Mouse (Mus musculus): ENCODE results near the gene Slc25a30. TPM values are rescaled to one million over a fixed set of nuclear protein-coding genes. Genes with fewer than 3 reads are reported as not detected.

Gene Slc25a30
- polyA plus RNA-seq, 1 experiment from 2014 or later, result 8.1 TPM

DNA sequence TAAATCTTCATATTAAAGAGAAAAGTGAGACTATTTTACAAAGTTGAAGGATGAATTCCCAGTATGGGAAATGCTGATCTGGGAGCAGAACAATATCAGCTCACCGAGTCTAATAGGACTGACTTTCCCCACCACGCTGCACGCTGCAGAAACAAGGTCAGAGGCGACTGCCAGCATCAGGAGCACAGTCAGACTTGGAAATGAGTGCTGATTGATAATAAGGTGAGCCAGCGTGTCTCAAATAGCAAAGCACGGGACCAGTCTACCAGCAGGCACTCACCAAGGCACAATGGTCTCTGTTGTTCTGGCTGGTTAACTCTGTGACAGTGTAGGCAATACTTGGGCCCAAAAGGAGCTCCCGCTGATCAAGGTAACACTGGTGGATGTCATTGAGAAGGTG lies 54.2 kb downstream of the Slc25a30 start:
- WGBS, result 93% methylated on average over 7 of the region's 7 CpGs

DNA sequence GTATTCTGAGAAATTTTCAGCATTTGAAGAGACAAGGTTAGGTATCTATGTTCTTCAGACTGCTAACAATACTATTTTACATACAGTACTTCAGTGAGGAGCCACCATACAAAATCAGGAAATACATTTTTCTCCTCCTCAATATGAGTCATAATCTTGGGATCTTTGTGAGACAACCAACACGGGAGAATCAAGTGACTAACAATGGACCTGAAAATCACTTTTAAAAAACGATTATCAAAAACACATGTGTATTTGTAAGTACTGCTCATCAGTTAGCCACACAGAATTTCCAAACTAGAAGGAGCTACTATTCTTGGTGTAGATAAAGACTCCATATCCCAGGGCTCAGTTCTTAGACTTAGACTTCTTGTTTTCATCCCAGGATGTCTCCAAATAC lies 55.5 kb downstream of the Slc25a30 start:
- H3K9ac ChIP-seq (replicated peaks), result no peak overlapping the region
- H3K27ac ChIP-seq (replicated peaks), result no peak overlapping the region
- no peaks in the 10 kb centered on the region for H3K4me1 ChIP-seq
- H3K4me2 ChIP-seq, result no peak overlapping the region
- peaks cover 69% of the 10 kb centered on the region for H3K36me3 ChIP-seq
- ATAC-seq (ENCODE audit: low FRiP score), result no peak
- H3K9me3 ChIP-seq (replicated peaks), result no peaks in the 10 kb centered on the region
- H3K4me3 ChIP-seq (replicated peaks), result no peak overlapping the region
- H3K27me3 ChIP-seq (replicated peaks), result no peaks in the 10 kb centered on the region
- 88% methylated on average over 2 of the region's 2 CpGs for WGBS

More for the DNA sequence above, 54.2 kb downstream of the Slc25a30 start:
- Histone ChIP-seq H3K4me1 (no peaks in the 10 kb centered on the region), H3K9ac (replicated peaks) (no peak overlapping the region), H3K27me3 (replicated peaks) (no peaks in the 10 kb centered on the region), H3K27ac (replicated peaks) (no peak overlapping the region), H3K4me2 (no peak overlapping the region), H3K4me3 (replicated peaks) (no peak overlapping the region), H3K9me3 (replicated peaks) (no peaks in the 10 kb centered on the region), H3K36me3 (peaks cover 72% of the 10 kb centered on the region)
- ATAC-seq (ENCODE audit: low FRiP score), result no peak

DNA sequence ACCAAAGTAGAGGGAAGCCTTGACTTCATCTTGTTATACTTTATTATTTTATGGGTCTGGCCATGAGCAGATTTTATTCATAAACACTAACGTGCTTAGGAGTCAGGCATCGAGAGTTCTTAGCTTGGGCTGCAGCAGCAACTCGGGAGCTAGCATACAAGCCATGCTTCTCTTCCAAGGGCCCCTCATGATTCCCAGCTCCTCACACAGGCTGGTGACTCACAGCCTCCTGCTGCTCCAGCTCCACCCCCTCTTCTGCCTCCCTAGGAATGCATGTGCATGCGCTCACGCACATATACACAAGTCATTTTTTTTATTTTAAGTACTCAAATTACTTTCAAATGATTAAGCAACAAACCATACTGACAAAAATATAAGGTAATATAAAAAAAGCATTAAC lies 58.7 kb downstream of the Slc25a30 start:
- H3K36me3 ChIP-seq, result peaks cover 55% of the 10 kb centered on the region
- ATAC-seq (ENCODE audit: low FRiP score), result no peak
- no peak overlapping the region for H3K4me3 ChIP-seq (replicated peaks)
- no peaks in the 10 kb centered on the region for H3K4me1 ChIP-seq
- no peak overlapping the region for H3K9ac ChIP-seq (replicated peaks)
- H3K9me3 ChIP-seq (replicated peaks), result no peaks in the 10 kb centered on the region
- no peaks in the 10 kb centered on the region for H3K27me3 ChIP-seq (replicated peaks)
- H3K27ac ChIP-seq (replicated peaks), result no peak overlapping the region
- no peak overlapping the region for H3K4me2 ChIP-seq
- WGBS, result 94% methylated on average over 5 of the region's 5 CpGs

DNA sequence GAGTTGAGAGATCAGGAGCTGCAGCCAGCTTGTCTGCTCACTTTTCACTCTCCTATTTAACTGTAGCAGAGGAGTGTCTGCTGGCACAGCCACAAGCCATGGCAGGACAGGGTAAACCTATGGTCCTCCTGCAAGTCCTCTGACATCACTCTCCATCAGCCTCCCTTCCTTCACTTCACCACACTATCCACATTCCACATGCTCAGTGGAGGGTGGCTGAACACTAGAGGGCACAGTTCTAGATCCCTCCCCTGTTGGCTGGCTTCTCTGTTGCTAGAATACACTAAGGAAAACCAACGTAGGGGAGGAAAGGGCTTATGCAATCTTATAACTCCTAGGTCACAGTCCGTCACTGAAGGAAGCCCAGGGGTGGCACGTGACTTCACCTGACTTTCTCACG lies 59.8 kb downstream of the Slc25a30 start:
- H3K36me3 ChIP-seq, result peaks cover 50% of the 10 kb centered on the region
- no peaks in the 10 kb centered on the region for H3K4me1 ChIP-seq
- H3K4me2 ChIP-seq, result no peak overlapping the region
- H3K27me3 ChIP-seq (replicated peaks), result no peaks in the 10 kb centered on the region
- H3K9me3 ChIP-seq (replicated peaks), result no peaks in the 10 kb centered on the region
- ATAC-seq (ENCODE audit: low FRiP score), result no peak
- 83% methylated on average over 4 of the region's 4 CpGs for WGBS
- no peak overlapping the region for H3K27ac ChIP-seq (replicated peaks)
- H3K4me3 ChIP-seq (replicated peaks), result no peak overlapping the region
- H3K9ac ChIP-seq (replicated peaks), result no peak overlapping the region

DNA sequence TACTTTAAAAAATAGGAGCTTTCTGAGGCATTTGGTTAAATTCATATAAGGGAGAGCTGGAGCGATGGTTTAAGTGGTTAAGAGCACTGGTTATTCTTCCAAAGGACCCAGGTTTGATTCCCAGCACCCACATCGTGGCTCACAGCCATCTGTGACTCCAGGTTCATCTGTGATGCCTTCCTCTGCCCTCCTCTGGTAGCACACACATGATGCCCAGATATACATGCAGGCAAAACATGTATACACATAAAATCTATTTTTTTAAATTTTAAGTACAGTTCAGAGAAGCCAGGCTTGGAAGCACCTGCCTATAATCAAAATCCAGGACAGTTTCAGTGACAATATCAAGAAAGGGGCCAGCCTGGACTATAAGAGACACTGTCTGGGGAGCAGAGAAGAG lies 64.0 kb downstream of the Slc25a30 start:
- ATAC-seq (ENCODE audit: low FRiP score), result no peak
- Histone ChIP-seq H3K4me2 (no peak overlapping the region), H3K36me3 (peaks cover 52% of the 10 kb centered on the region), H3K9me3 (replicated peaks) (no peaks in the 10 kb centered on the region), H3K9ac (replicated peaks) (no peak overlapping the region), H3K27me3 (replicated peaks) (no peaks in the 10 kb centered on the region), H3K27ac (replicated peaks) (no peak overlapping the region), H3K4me1 (no peaks in the 10 kb centered on the region), H3K4me3 (replicated peaks) (no peak overlapping the region)
- WGBS, result 94% methylated on average over 2 of the region's 2 CpGs

DNA sequence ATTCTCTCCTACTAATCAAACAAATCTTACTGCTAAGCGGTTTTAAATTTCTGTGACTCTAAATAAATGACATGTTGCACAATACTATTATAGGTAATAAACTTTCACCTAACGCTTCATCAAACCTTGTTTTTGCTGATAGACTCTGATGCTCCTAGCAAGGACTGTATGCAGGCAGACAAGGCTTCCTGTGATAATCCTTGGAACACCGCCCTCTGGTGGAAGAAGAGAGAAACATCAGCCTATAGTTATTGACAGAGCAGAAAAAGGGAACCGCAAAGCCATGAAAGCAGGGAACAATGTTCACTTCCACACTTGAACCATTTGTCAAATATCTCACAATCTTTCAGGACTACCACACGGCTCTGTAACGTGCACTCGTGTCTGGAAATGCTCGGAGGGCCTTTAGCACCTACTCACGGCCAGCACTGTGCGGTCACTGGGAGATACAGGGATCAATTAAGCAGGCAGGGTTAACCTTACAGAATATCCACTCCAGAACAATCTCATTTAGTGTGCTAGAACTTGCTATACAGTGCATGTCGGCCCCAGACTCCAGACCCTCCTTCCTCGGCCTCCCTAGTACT lies 64.8 kb downstream of the Slc25a30 start:
- H3K4me3 ChIP-seq (replicated peaks), result no peak overlapping the region
- H3K27ac ChIP-seq (replicated peaks), result no peak overlapping the region
- no peak overlapping the region for H3K9ac ChIP-seq (replicated peaks)
- H3K27me3 ChIP-seq (replicated peaks), result no peaks in the 10 kb centered on the region
- H3K36me3 ChIP-seq, result peaks cover 50% of the 10 kb centered on the region
- no peaks in the 10 kb centered on the region for H3K4me1 ChIP-seq
- no peaks in the 10 kb centered on the region for H3K9me3 ChIP-seq (replicated peaks)
- no peak overlapping the region for H3K4me2 ChIP-seq
- peak; percentile 53; the same call in 1 of the 2 replicates for ATAC-seq (ENCODE audit: low FRiP score)
- 56% methylated on average over 12 of the region's 12 CpGs for WGBS

DNA sequence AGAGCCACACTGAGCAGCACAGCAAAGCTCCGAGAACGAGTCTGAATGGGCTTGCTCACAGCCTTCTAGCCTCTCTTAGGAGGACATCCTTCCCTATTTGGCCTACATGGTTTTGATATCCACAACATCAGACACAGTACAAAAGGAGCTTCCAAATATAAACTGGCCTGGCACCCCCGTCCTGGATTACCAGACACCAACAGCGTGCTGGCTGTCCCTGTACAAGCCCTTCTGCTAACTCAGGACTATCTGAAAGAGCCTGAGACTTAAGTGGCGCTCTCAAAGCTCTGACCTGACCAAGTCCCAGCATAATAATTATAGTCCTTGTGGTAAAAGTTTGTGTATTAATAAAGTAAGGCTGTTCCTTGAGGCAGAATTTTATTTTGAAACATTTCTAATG lies 66.7 kb downstream of the Slc25a30 start:
- Histone ChIP-seq H3K27me3 (replicated peaks) (no peaks in the 10 kb centered on the region), H3K27ac (replicated peaks) (no peak overlapping the region), H3K4me3 (replicated peaks) (no peak overlapping the region), H3K4me2 (no peak overlapping the region), H3K36me3 (peaks cover 64% of the 10 kb centered on the region), H3K9ac (replicated peaks) (no peak overlapping the region), H3K4me1 (no peaks in the 10 kb centered on the region), H3K9me3 (replicated peaks) (no peaks in the 10 kb centered on the region)
- 94% methylated on average over 5 of the region's 5 CpGs for WGBS
- ATAC-seq (ENCODE audit: low FRiP score), result no peak

DNA sequence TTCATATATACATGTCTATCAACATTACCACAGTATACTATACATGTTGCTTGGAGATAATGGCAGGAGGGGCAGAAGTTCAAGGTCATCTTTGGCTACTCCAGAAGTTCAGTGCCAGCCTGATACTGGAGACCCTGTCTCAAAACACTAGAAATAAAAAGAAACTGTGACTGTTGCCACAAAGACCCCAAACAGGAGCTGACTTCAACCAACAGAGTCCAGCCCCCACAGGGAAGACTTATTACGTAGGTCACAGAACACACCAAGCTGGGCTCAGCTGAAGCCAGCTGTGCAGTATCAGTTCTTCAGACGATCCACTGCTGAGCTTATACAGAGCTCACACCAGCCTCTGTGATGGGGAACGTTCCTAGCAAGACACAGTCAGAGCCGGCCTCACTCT lies 70.4 kb downstream of the Slc25a30 start:
- 89% methylated on average over 4 of the region's 4 CpGs for WGBS
- no peak for ATAC-seq (ENCODE audit: low FRiP score)
- no peak overlapping the region for H3K27ac ChIP-seq (replicated peaks)
- H3K9me3 ChIP-seq (replicated peaks), result no peaks in the 10 kb centered on the region
- H3K4me1 ChIP-seq, result no peaks in the 10 kb centered on the region
- no peak overlapping the region for H3K4me3 ChIP-seq (replicated peaks)
- peaks cover 73% of the 10 kb centered on the region for H3K36me3 ChIP-seq
- H3K9ac ChIP-seq (replicated peaks), result no peak overlapping the region
- H3K27me3 ChIP-seq (replicated peaks), result no peaks in the 10 kb centered on the region
- no peak overlapping the region for H3K4me2 ChIP-seq

DNA sequence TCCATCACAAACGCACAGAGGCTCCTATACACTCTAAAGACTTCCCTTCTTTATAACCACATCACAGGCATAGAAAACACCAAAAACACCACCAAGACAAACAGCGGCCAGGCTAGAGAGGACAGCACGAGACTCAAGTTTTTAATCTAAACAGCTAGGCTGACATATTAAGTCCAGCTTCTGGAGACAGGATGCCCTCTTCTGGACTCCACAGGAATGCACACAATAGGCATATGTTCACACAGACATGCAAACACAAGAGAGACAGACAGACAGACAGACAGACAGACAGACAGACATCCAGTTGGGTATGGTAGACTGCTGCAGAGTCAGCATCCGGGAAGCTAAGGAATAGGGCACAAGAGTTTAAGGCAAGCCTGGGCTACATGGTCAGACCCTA lies 73.2 kb downstream of the Slc25a30 start:
- Histone ChIP-seq H3K9me3 (replicated peaks) (no peaks in the 10 kb centered on the region), H3K27me3 (replicated peaks) (no peaks in the 10 kb centered on the region), H3K4me2 (no peak overlapping the region), H3K27ac (replicated peaks) (no peak overlapping the region), H3K4me3 (replicated peaks) (no peak overlapping the region), H3K36me3 (peaks cover 72% of the 10 kb centered on the region), H3K9ac (replicated peaks) (no peak overlapping the region), H3K4me1 (no peaks in the 10 kb centered on the region)
- no peak for ATAC-seq (ENCODE audit: low FRiP score)
- 71% methylated on average over 4 of the region's 4 CpGs for WGBS

DNA sequence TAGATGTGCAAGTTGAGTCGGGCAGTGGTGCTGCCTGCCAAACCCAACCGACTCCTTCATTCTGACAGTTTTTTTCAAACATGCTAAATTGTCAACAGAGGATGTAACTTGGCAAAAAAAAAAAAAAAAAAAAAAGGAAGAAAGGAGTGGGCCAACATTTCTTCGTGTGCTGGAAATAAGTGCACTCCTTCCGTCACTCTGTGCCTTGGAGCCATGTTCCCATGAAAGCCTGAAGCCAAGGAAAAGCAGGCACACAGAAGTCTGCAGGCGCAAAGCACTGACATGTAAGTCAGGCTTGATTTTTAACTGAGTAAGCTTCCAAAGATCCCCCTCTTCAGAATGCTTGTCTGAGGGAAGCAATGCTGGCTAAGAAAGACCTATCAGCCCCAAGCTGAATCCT lies 74.2 kb downstream of the Slc25a30 start:
- Histone ChIP-seq H3K4me3 (replicated peaks) (no peak overlapping the region), H3K9me3 (replicated peaks) (no peaks in the 10 kb centered on the region), H3K36me3 (peaks cover 64% of the 10 kb centered on the region), H3K4me1 (peaks cover 2% of the 10 kb centered on the region; the same call in 1 of the 2 replicates), H3K9ac (replicated peaks) (no peak overlapping the region), H3K27ac (replicated peaks) (no peak overlapping the region), H3K4me2 (no peak overlapping the region), H3K27me3 (replicated peaks) (no peaks in the 10 kb centered on the region)
- WGBS, result 88% methylated on average over 5 of the region's 5 CpGs
- ATAC-seq (ENCODE audit: low FRiP score), result no peak

DNA sequence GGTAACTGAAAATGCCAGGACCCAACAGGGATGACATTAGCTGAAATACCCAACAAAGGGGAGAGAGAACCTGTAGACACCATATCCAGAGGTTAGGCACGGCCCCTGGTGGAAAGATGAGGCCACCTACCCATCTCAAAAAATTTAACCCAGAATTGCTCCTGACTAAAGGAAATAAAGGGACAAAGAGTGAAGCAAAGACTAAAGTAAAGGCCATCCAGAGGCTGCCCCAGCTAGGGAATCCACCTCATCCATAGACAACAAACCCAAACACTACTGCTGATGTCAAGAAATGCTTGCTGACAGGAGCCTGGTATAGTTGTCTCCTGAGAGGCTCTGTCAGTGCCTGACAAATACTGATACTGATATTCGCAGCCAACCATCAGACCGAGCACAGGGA lies 75.1 kb downstream of the Slc25a30 start:
- WGBS, result 89% methylated on average over 3 of the region's 3 CpGs
- no peak for ATAC-seq (ENCODE audit: low FRiP score)
- H3K4me1 ChIP-seq, result peaks cover 5% of the 10 kb centered on the region; the same call in 1 of the 2 replicates
- no peak overlapping the region for H3K4me3 ChIP-seq (replicated peaks)
- peaks cover 59% of the 10 kb centered on the region for H3K36me3 ChIP-seq
- no peak overlapping the region for H3K4me2 ChIP-seq
- H3K9ac ChIP-seq (replicated peaks), result no peak overlapping the region
- H3K9me3 ChIP-seq (replicated peaks), result no peaks in the 10 kb centered on the region
- H3K27me3 ChIP-seq (replicated peaks), result no peaks in the 10 kb centered on the region
- no peak overlapping the region for H3K27ac ChIP-seq (replicated peaks)

Data from neural tube, embryonic 15.5 days (tissue).